Mouse (Mus musculus): ENCODE results near the gene Gli3.

DNA sequence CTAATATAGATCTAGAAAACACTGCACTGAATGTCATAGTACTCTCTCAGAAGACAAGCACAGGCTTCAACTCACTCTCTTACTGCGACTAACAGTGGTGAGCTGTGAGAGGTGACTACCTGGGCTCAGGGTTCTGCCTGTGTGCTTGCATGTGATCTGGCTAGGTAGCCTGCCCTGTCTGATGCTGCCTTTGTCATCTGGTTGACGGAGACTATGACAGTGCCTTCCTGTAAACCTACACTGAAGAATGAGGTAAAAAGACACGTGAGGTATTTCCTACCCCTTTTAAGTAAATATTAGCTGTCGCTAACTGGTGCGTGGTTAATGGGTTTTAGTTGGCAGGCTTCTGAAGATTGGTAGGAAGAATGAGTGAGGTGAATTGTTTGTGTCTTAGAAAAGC, 74.2 kb downstream of the Gli3 start:
- TF ChIP-seq CTCF (IDR thresholded peaks at IDR 0.05) (no peak), POLR2A (IDR thresholded peaks at IDR 0.05; ENCODE audit: insufficient read depth, low read depth, low read length) (no peak)
